Mouse (Mus musculus) forebrain, embryonic 11.5 days (tissue): ENCODE measurements around the gene Ptger1. TPM values are rescaled to one million over a fixed set of nuclear protein-coding genes. Genes with fewer than 3 reads are reported as not detected.

Source experiments
- ATAC-seq: fragments of 200-750 bp; cut with Nextera tagmentation; replicated peaks from 2 replicates; pipeline ENCODE4 v1.8.0; 2017; ENCODE audit warnings: moderate TSS enrichment; ENCODE audit not compliant: low FRiP score
- DNase-seq: peaks from one replicate; pipeline ENCODE4 v3.0.0-alpha.2; 2017; ENCODE audit warnings: low spot score
- H3K27ac ChIP-seq: fragments of 300-500 bp; sonication (generic); 2 replicates; pipeline ENCODE4 v1.5.1; 2014; ENCODE audit warnings: low read depth, low read length
- H3K27me3 ChIP-seq: fragments of 300-500 bp; sonication (generic); 2 replicates; pipeline ENCODE4 v1.6.1; 2014; ENCODE audit warnings: mild to moderate bottlenecking, low read length, mixed read lengths; ENCODE audit not compliant: control insufficient read depth, insufficient read depth
- H3K36me3 ChIP-seq: fragments of 300-500 bp; sonication (generic); 2 replicates; pipeline ENCODE4 v1.6.1; 2014; ENCODE audit warnings: mild to moderate bottlenecking, low read length, moderate library complexity, mixed read lengths; ENCODE audit not compliant: control insufficient read depth, insufficient read depth
- H3K4me1 ChIP-seq: fragments of 300-500 bp; sonication (generic); replicated peaks from 2 replicates; pipeline ENCODE4 v1.6.1; 2014; ENCODE audit warnings: low read length, mixed read lengths; ENCODE audit not compliant: control insufficient read depth, insufficient read depth
- H3K4me2 ChIP-seq: fragments of 300-500 bp; sonication (generic); 2 replicates; pipeline ENCODE4 v1.6.1; 2014; ENCODE audit warnings: low read depth, mild to moderate bottlenecking, low read length, moderate library complexity, mixed read lengths; ENCODE audit not compliant: severe bottlenecking
- H3K4me3 ChIP-seq: fragments of 300-500 bp; sonication (generic); 2 replicates; pipeline ENCODE4 v1.5.1; 2014; ENCODE audit warnings: low read depth, low read length
- H3K9ac ChIP-seq: fragments of 300-500 bp; sonication (generic); 2 replicates; pipeline ENCODE4 v1.6.1; 2014; ENCODE audit warnings: low read length
- H3K9me3 ChIP-seq: fragments of 300-500 bp; sonication (generic); 2 replicates; pipeline ENCODE4 v1.6.1; 2016; ENCODE audit warnings: low read length, mixed read lengths; ENCODE audit not compliant: control insufficient read depth
- WGBS: fragments of 180-500 bp; shearing (Covaris S2); extraction: QIAGEN DNeasy Blood & Tissue Kit; methylation state at CpG from one replicate; pipeline ENCODE4 v1.1.7; 2014; 5-methylcytosine and 5-hydroxymethylcytosine counted together
- polyA plus RNA-seq: library from polyadenylated mRNA; unstranded; fragments of >200 nt; fragmentation: Nextera tagmentation; extraction: Ambion mirVana; gene quantifications from 2 replicates; pipeline ENCODE4 v1.2.1, GENCODE M21; 2014

Gene Ptger1
- polyA plus RNA-seq, 1 experiment from 2014 or later, result 0.47 TPM

DNA sequence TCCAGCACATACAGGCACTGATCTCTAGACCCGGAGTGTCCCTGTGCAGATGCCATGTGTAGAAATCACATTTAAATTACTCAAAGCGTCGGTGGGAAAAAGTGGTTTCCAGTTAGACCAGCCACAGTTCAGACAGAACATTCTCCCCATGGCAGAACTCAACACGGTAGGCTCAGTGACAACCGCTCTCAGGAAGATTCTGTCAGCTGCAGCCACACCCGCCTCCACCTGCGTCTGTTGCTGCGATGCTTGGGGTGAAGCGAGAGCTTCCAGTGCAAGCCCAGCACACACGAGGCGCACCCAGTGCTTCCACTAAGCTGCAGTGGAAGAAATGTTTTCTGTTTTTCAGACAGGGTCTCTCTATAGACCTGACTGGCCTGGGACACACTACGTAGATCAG, 13.4 kb downstream of the Ptger1 start:
- Histone ChIP-seq H3K27ac (no peak overlapping the region), H3K4me1 (no peaks in the 10 kb centered on the region), H3K9me3 (no peaks in the 10 kb centered on the region), H3K4me3 (no peak overlapping the region), H3K27me3 (no peaks in the 10 kb centered on the region), H3K9ac (no peak overlapping the region), H3K36me3 (no peaks in the 10 kb centered on the region), H3K4me2 (no peak overlapping the region)
- no peak for DNase-seq
- ATAC-seq, result no peak
- 92% methylated on average over 12 of the region's 12 CpGs for WGBS

DNA sequence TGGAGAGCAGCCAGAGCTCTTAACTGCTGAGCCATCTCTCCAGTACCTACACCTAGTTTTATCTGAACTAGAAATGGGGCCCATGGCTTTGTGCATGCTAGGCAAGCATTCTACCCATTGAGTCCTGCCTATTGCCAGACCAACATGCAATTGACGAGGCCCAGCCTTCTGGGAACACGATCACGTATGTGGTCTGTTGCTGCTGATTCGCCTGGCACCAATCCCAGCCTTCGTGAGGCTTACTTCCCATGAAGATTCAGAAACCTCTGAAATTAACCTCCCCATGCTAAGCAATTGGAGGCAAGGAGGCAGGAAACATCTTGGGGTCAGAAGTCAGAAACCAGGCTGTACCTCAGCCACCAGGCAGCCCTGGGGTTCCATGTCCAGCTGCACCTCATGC, 14.1 kb downstream of the Ptger1 start:
- ATAC-seq (no peak), DNase-seq (no peak)
- Histone ChIP-seq H3K4me3 (no peak overlapping the region), H3K9ac (no peak overlapping the region), H3K4me1 (no peaks in the 10 kb centered on the region), H3K27me3 (no peaks in the 10 kb centered on the region), H3K4me2 (no peak overlapping the region), H3K36me3 (no peaks in the 10 kb centered on the region), H3K9me3 (no peaks in the 10 kb centered on the region), H3K27ac (no peak overlapping the region)
- WGBS, result 86% methylated on average over 5 of the region's 5 CpGs

DNA sequence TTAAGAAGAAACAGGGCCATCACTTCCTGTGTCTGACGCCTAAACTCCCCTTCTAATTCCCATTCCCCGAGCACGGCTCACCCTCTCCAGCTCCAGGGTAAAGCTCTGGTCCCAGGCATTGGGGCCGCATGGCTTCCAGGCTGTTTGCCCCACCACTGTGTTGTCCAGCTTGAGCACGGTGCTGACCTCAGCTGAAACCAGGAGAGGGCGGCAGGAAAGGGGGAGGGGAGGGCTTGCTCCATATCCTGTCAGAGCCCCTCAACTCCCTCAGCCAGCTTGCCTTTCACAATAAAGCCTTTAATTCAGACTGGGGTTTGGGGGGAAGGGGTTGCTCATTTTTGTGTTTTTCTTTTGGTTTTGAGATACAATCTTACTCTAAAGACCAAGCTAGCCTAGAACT, 14.6 kb downstream of the Ptger1 start:
- Histone ChIP-seq H3K27me3 (no peaks in the 10 kb centered on the region), H3K27ac (no peak overlapping the region), H3K4me1 (no peaks in the 10 kb centered on the region), H3K4me2 (no peak overlapping the region), H3K36me3 (no peaks in the 10 kb centered on the region), H3K9ac (no peak overlapping the region), H3K4me3 (no peak overlapping the region), H3K9me3 (no peaks in the 10 kb centered on the region)
- ATAC-seq (no peak), DNase-seq (no peak)
- 27% methylated on average over 6 of the region's 6 CpGs for WGBS

DNA sequence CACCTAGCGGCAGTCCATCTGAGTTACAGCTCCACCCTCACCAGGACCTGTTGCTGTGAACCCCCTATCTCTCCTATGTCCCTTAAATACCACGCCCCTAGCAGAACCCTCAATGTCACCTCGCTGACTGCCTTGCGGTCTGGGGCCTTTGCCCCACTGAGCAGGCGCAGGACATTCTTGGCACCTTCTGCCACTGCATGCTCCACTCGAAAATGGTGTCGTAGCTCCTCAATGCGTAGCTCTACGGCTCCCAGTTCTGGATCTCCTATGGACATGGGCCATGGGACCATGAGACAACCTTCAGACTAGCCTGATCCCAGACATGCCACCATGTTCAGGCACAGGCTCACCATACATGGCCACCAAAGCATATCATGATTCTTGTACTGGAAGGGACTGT, 18.0 kb downstream of the Ptger1 start:
- no peak overlapping the region for H3K4me3 ChIP-seq
- DNase-seq (no peak), ATAC-seq (no peak)
- no peaks in the 10 kb centered on the region for H3K4me1 ChIP-seq
- WGBS, result 96% methylated on average over 9 of the region's 9 CpGs
- no peaks in the 10 kb centered on the region for H3K36me3 ChIP-seq
- no peaks in the 10 kb centered on the region for H3K9me3 ChIP-seq
- no peak overlapping the region for H3K27ac ChIP-seq
- no peaks in the 10 kb centered on the region for H3K27me3 ChIP-seq
- no peak overlapping the region for H3K4me2 ChIP-seq
- H3K9ac ChIP-seq, result no peak overlapping the region

DNA sequence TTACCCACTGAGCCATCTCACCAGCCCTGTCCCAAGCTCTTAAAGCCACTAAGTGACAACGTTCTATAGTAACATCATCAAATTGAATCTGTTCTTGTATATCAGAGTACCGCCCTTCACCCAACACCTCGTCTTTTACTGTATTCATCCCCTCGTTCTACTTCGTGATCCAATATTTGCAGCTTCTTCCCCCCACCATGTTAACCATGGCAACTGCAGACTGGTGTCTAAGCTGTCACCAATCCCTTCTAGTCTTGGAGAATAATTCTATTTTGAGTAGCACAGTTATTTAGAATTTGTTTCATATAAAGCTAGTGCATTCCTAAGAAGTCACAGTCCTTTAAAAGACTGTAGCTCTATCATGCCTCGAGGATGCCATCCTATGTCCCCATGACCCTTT, 22.8 kb downstream of the Ptger1 start:
- Histone ChIP-seq H3K4me2 (no peak overlapping the region), H3K27me3 (no peaks in the 10 kb centered on the region), H3K4me1 (no peaks in the 10 kb centered on the region), H3K27ac (no peak overlapping the region), H3K36me3 (no peaks in the 10 kb centered on the region; the same call in 1 of the 2 replicates), H3K4me3 (no peak overlapping the region), H3K9ac (no peak overlapping the region), H3K9me3 (no peaks in the 10 kb centered on the region)
- 91% methylated on average over 6 of the region's 6 CpGs for WGBS
- no peak for ATAC-seq
- DNase-seq, result no peak

DNA sequence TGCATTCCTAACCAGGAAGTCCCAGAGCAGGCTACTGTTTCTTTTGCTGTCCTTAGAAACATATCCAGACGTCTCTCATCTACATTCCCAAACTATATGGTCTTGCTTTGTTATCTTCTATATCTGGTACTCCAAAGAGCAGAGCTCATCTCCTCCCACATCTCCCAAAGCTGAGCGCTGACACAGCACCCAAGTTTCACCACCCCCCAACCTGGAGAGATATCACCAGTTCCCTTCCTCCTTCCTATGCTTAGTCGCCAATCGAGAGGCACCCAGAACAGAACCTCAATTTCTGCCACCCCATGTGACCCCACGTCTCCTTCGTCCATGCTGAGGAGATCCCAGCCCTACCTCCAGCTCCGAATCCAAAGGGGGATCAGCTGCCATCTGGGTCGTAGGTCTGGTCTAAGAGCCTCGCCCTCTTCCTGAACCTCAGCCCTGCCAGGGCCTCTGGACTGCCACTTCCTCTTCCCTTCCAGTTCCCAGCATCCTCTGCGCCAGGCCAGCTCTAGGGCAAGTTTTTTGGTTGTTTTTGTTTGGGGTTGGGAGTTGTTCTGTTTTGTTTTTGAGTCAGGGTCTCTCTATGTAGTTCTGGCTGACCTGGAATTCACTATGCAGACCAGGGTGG, 27.2 kb downstream of the Ptger1 start:
- Histone ChIP-seq H3K4me2 (no peak overlapping the region), H3K27ac (no peak overlapping the region), H3K4me1 (no peaks in the 10 kb centered on the region; the same call in 1 of the 2 replicates), H3K9me3 (no peaks in the 10 kb centered on the region), H3K27me3 (no peaks in the 10 kb centered on the region), H3K4me3 (no peak overlapping the region), H3K36me3 (no peaks in the 10 kb centered on the region; the same call in 1 of the 2 replicates), H3K9ac (no peak overlapping the region)
- 84% methylated on average over 10 of the region's 10 CpGs for WGBS
- DNase-seq, result no peak
- ATAC-seq, result no peak

DNA sequence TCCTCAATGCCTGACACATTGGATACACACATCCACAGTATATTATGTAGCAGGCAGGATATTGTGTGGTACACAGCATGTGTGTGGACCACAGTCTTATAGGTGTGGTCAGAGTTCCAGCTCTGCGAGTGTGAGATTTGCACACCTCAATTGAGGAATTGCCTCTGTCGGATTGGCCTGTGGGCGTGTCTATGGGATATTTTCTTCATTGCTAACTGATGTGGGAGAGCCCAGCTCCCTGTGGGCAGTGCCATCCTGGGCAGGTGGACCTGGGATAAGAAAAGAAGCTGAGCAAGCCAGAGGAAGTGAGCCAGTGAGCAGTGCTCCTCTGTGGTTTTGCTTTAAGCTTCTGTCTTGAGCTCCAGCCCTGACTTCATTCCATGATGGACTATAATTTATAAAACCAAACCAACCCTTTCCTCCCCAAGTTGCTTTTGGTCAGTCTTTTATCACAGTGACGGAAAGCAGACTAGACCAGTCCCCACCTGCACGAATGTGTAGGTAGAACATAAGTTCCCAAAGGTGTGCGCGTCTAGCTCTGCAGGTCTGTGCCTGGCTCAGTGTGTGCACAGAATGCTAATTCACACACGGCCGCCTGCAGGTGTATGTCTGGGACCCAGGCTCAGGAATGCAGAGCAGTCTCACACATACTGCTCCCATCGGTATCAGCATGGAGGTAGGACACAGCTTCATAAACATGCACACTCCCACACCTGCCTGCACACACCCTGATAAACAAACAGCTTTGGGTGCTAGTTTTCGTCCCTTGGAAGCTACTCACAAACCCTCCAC, 28.1 kb downstream of the Ptger1 start:
- H3K4me3 ChIP-seq, result no peak overlapping the region
- H3K27me3 ChIP-seq, result no peaks in the 10 kb centered on the region
- ATAC-seq (no peak), DNase-seq (no peak)
- H3K4me1 ChIP-seq, result peaks cover 1% of the 10 kb centered on the region; the same call in 1 of the 2 replicates
- no peak overlapping the region for H3K27ac ChIP-seq
- no peak overlapping the region for H3K4me2 ChIP-seq
- H3K9ac ChIP-seq, result no peak overlapping the region
- WGBS, result 88% methylated on average over 11 of the region's 11 CpGs
- no peaks in the 10 kb centered on the region for H3K9me3 ChIP-seq
- no peaks in the 10 kb centered on the region; the same call in 1 of the 2 replicates for H3K36me3 ChIP-seq

DNA sequence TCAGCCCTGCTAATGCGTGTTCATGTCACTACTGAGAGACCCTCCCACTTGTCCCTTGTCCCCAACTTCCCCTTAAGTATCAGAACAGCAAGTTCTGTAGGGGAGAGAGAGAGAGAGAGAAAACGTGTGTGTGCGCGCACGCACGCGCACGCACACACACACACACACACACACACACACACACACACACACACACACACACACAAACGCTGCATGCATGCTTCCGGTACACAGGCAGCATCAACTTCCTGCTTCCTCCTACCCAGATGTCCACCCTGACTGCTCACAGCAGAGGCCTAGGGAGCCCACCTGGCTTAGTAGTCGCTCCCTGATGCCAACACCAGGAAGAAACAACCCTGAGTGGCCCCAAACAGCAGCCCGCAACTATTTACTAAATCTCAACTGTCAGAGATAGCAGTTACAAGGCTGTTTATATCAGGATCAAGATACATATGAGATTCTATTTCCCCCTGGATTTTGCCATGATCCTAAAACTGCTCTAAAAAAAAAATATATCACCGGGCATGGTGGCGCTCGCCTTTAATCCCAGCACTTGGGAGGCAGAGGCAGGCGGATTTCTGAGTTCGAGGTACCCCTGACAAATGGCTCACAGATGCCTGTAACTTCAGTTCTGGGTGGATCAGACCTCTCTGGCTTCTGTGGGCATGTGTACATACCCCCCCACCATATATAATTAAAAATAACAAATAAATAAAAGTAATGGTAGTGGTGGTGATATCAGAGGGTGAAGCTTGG, 29.1 kb downstream of the Ptger1 start:
- no peaks in the 10 kb centered on the region; the same call in 1 of the 2 replicates for H3K36me3 ChIP-seq
- 92% methylated on average over 12 of the region's 17 CpGs for WGBS
- peaks cover 1% of the 10 kb centered on the region; the same call in 1 of the 2 replicates for H3K4me1 ChIP-seq
- H3K27ac ChIP-seq, result no peak overlapping the region
- no peak overlapping the region for H3K9ac ChIP-seq
- no peak for DNase-seq
- H3K9me3 ChIP-seq, result no peaks in the 10 kb centered on the region
- ATAC-seq, result no peak
- H3K4me3 ChIP-seq, result no peak overlapping the region
- H3K27me3 ChIP-seq, result no peaks in the 10 kb centered on the region
- H3K4me2 ChIP-seq, result no peak overlapping the region
